Mouse (Mus musculus) testis, adult 2 months (tissue): Measurements from ENCODE around the gene Akap2. TPM values are rescaled to one million over a fixed set of nuclear protein-coding genes. Genes with fewer than 3 reads are reported as not detected.

Experiments
- H3K27ac ChIP-seq: fragments of 200-500 bp; 2 replicates; pipeline ENCODE4 v1.5.1; 2012; ENCODE audit warnings: low read depth, low read length; ENCODE audit not compliant: control insufficient read depth, insufficient read depth
- H3K27me3 ChIP-seq: fragments of 200-500 bp; 2 replicates; pipeline ENCODE4 v1.6.1; 2012; ENCODE audit warnings: mild to moderate bottlenecking, low read length, moderate library complexity; ENCODE audit not compliant: control insufficient read depth, insufficient read depth
- H3K36me3 ChIP-seq: fragments of 200-500 bp; 2 replicates; pipeline ENCODE4 v1.6.1; 2012; ENCODE audit warnings: mild to moderate bottlenecking, low read length; ENCODE audit not compliant: control insufficient read depth, insufficient read depth
- H3K4me1 ChIP-seq: fragments of 200-500 bp; 2 replicates; pipeline ENCODE4 v1.6.1; 2012; ENCODE audit warnings: low read length; ENCODE audit not compliant: control insufficient read depth, insufficient read depth
- H3K4me3 ChIP-seq: fragments of 200-500 bp; 2 replicates; pipeline ENCODE4 v1.5.1; 2012; ENCODE audit warnings: low read depth, mild to moderate bottlenecking, low read length, moderate library complexity, mixed read lengths; ENCODE audit not compliant: control insufficient read depth
- CTCF ChIP-seq: fragments of 200-500 bp; IDR thresholded peaks from 2 replicates; pipeline ENCODE4 v1.5.1; 2012; ENCODE audit warnings: low read depth, mild to moderate bottlenecking, inconsistent platforms, low read length, moderate library complexity; ENCODE audit not compliant: control insufficient read depth, insufficient read depth, insufficient replicate concordance
- POLR2A ChIP-seq: fragments of 200-500 bp; IDR thresholded peaks from 2 replicates; pipeline ENCODE4 v1.6.1; 2012; ENCODE audit warnings: low read depth, mild to moderate bottlenecking, inconsistent platforms, low read length, moderate library complexity; ENCODE audit not compliant: control insufficient read depth
- polyA plus RNA-seq: library from polyadenylated mRNA; depleted of rRNA; stranded (reverse); fragments of >200 nt; gene quantifications from 2 replicates; pipeline ENCODE4 v1.2.3, GENCODE M21; 2012

Gene Akap2
- polyA plus RNA-seq, 1 experiment, result 18.1 TPM

GRCm38 (mm10) chr4:57866990-57867389 lies 149.5 kb downstream of the Akap2 start:
- Histone ChIP-seq H3K4me3 (no peak overlapping the region), H3K4me1 (no peaks in the 10 kb centered on the region; the same call in 1 of the 2 replicates), H3K36me3 (no peaks in the 10 kb centered on the region), H3K27ac (no peak overlapping the region), H3K27me3 (no peaks in the 10 kb centered on the region)
- TF ChIP-seq CTCF (no peak), POLR2A (no peak)

GRCm38 (mm10) chr4:57867454-57867853 lies 150.0 kb downstream of the Akap2 start:
- TF ChIP-seq POLR2A, result no peak
- TF ChIP-seq CTCF, result no peak
- H3K27ac ChIP-seq, result no peak overlapping the region
- H3K27me3 ChIP-seq, result no peaks in the 10 kb centered on the region
- H3K4me1 ChIP-seq, result no peaks in the 10 kb centered on the region; the same call in 1 of the 2 replicates
- H3K4me3 ChIP-seq, result no peak overlapping the region
- H3K36me3 ChIP-seq, result no peaks in the 10 kb centered on the region

GRCm38 (mm10) chr4:57879137-57879536 lies 161.7 kb downstream of the Akap2 start:
- Histone ChIP-seq H3K27me3 (no peaks in the 10 kb centered on the region), H3K4me1 (no peaks in the 10 kb centered on the region), H3K4me3 (no peak overlapping the region), H3K27ac (no peak overlapping the region), H3K36me3 (no peaks in the 10 kb centered on the region)
- TF ChIP-seq CTCF, result no peak
- TF ChIP-seq POLR2A, result no peak

- Histone ChIP-seq H3K36me3 (no peaks in the 10 kb centered on the region), H3K4me1 (no peaks in the 10 kb centered on the region), H3K4me3 (no peak overlapping the region), H3K27ac (no peak overlapping the region), H3K27me3 (no peaks in the 10 kb centered on the region)
- peak; percentile 61; the same call in 1 of the 2 replicates for TF ChIP-seq CTCF
- no peak for TF ChIP-seq POLR2A
Observed at GRCm38 (mm10) chr4:57879804-57880357, 162.4 kb downstream of the Akap2 start.

GRCm38 (mm10) chr4:57883520-57884421 lies 166.3 kb downstream of the Akap2 start:
- Histone ChIP-seq H3K27ac (no peak overlapping the region), H3K27me3 (no peaks in the 10 kb centered on the region), H3K4me3 (no peak overlapping the region), H3K36me3 (no peaks in the 10 kb centered on the region), H3K4me1 (no peaks in the 10 kb centered on the region)
- no peak for TF ChIP-seq POLR2A
- no peak for TF ChIP-seq CTCF

- no peak overlapping the region for H3K4me3 ChIP-seq
- no peak overlapping the region for H3K27ac ChIP-seq
- no peaks in the 10 kb centered on the region for H3K36me3 ChIP-seq
- TF ChIP-seq POLR2A, result no peak
- no peaks in the 10 kb centered on the region for H3K4me1 ChIP-seq
- no peaks in the 10 kb centered on the region for H3K27me3 ChIP-seq
Observed at GRCm38 (mm10) chr4:57884511-57884910, 167.1 kb downstream of the Akap2 start.

GRCm38 (mm10) chr4:57885186-57885585 lies 167.7 kb downstream of the Akap2 start:
- no peaks in the 10 kb centered on the region for H3K36me3 ChIP-seq
- no peaks in the 10 kb centered on the region for H3K27me3 ChIP-seq
- H3K4me1 ChIP-seq, result no peaks in the 10 kb centered on the region
- TF ChIP-seq POLR2A, result no peak
- H3K4me3 ChIP-seq, result no peak overlapping the region
- no peak overlapping the region for H3K27ac ChIP-seq
